Mouse (Mus musculus) C2C12 (cell line): Measurements from ENCODE around the gene Cdc7.

Source experiments
- CEBPB ChIP-seq: IDR thresholded peaks from one replicate; pipeline ENCODE4 v1.6.1; 2011; ENCODE audit warnings: low read depth, mild to moderate bottlenecking, control low read depth, moderate library complexity
- CTCF ChIP-seq: IDR thresholded peaks from one replicate; pipeline ENCODE4 v1.5.1; 2011; ENCODE audit not compliant: control insufficient read depth, insufficient read depth, insufficient read length
- FOSL1 ChIP-seq: IDR thresholded peaks from one replicate; pipeline ENCODE4 v1.8.0; 2011; ENCODE audit warnings: mild to moderate bottlenecking, low read length; ENCODE audit not compliant: poor library complexity, insufficient read depth, severe bottlenecking
- MAX ChIP-seq: IDR thresholded peaks from one replicate; pipeline ENCODE4 v1.6.1; 2011; ENCODE audit warnings: mild to moderate bottlenecking, control low read depth
- MYOD1 ChIP-seq: IDR thresholded peaks from one replicate; pipeline ENCODE4 v1.6.1; 2011; ENCODE audit warnings: low read depth; ENCODE audit not compliant: control insufficient read depth, insufficient read length
- MYOG ChIP-seq: IDR thresholded peaks from one replicate; pipeline ENCODE4 v1.6.1; 2011; ENCODE audit not compliant: control insufficient read depth, insufficient read length; ENCODE audit errors: extremely low read depth
- USF1 ChIP-seq: IDR thresholded peaks from one replicate; pipeline ENCODE4 v1.6.1; 2011; ENCODE audit warnings: low read depth, mild to moderate bottlenecking, control low read depth, moderate library complexity

DNA sequence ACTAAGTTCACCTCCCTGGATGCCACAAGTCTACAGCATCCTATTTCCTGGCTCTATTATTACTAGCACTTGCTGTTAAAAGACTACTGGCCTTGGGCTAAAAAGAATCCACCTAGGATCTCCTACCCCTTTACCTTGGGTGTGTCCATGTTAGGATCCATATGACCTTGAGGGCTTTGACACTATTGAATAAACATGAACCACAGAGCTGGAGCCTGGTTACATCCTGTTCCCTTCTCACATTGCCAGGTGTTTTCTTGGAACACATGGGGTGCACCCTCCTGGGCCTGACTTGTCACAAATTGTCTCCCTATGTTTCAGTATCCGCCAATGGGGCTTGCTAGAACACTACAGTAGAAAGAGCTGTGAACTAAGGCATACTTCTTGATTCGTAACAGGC is 3.7 kb upstream of the Cdc7 start:
- TF ChIP-seq USF1: no peak
- TF ChIP-seq CTCF: no peak
- TF ChIP-seq MAX: no peak
- TF ChIP-seq MYOD1: no peak
- no peak for TF ChIP-seq CEBPB
- TF ChIP-seq FOSL1: no peak
- no peak for TF ChIP-seq MYOG
